Mouse (Mus musculus) adipocyte (in vitro differentiated cells): ENCODE measurements at regions not wholly inside any gene's neighbourhood (a gene's known extent, or its start where the extent isn't known, plus 50 kb on each side); places are given as distances from the start of the nearest gene placed in this dataset.

ENCODE experiments used
- DNase-seq: peaks from one replicate; pipeline ENCODE4 v3.0.0-alpha.2; 2016; ENCODE audit warnings: low spot score

GRCm38 (mm10) chr2:21044007-21044406, 75.3 kb upstream of the Arhgap21 start:
- DNase-seq, result no peak

- no peak for DNase-seq
Measured at GRCm38 (mm10) chr2:21043302-21043701, 74.6 kb upstream of the Arhgap21 start.

- no peak for DNase-seq
Measured at GRCm38 (mm10) chr2:21037607-21038006, 68.9 kb upstream of the Arhgap21 start.

GRCm38 (mm10) chr2:21037181-21037580, 68.5 kb upstream of the Arhgap21 start:
- DNase-seq, result peak; percentile 66

GRCm38 (mm10) chr2:21035884-21036648, 67.4 kb upstream of the Arhgap21 start:
- DNase-seq, result no peak

- no peak for DNase-seq
Measured at GRCm38 (mm10) chr2:21034651-21035050, 66.0 kb upstream of the Arhgap21 start.

GRCm38 (mm10) chr2:21030650-21031049, 62.0 kb upstream of the Arhgap21 start:
- DNase-seq, result no peak

- no peak for DNase-seq
Measured at GRCm38 (mm10) chr2:21029391-21030010, 60.8 kb upstream of the Arhgap21 start.

GRCm38 (mm10) chr2:21028605-21029004, 59.9 kb upstream of the Arhgap21 start:
- DNase-seq, result peak; percentile 10

GRCm38 (mm10) chr2:21018535-21018934, 49.9 kb upstream of the Arhgap21 start:
- no peak for DNase-seq
